Mouse (Mus musculus) liver, adult 2 months (tissue): Measurements from ENCODE around the gene Pde2a.

Experiments
- CTCF ChIP-seq: fragments of 200-500 bp; IDR thresholded peaks from 2 replicates; pipeline ENCODE4 v1.5.1; 2011; ENCODE audit warnings: low read depth, low read length, control low read depth
- POLR2A ChIP-seq: fragments of 200-500 bp; IDR thresholded peaks from 2 replicates; pipeline ENCODE4 v1.6.1; 2011; ENCODE audit warnings: low read length, control low read depth; ENCODE audit not compliant: insufficient read depth; ENCODE audit errors: extremely low read depth

DNA sequence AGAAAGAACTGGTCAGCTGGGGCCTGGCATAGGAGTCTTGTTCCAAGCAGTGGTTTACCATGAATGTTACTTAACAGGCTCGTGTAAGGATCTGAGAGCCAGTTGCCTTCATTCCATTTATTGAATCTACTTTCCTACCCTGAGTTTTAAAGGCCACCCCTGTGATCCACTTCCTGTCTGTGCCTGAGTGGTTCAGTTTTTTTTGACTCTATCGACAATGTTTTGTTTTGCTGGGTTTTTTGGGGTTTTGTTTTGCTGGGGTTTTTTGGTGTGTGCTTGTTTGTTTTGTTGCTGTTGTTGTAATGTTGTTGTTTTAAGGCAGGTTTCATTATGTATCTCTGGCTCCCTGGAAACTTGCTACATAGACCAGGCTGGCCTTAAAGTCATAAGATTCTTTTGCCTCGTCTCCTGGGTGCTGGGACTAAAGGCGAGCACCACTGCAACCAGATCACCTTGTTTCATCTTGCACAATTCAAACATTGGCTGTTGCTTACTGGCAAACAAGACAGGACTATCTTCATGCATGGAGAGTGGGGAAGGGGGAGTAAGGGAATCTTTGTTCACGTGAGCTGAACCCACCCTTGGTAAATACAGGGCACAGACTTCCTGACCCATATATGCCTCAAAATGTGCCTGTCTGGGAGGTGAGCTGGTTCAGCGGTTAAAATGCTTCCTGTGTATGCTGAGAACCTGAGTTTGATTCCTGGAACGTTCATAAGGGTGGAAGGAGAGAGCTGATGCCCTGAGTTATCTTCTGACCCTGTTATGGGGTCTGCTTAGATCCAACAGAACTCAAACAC, 129.4 kb downstream of the Pde2a start:
- no peak for TF ChIP-seq CTCF
- TF ChIP-seq POLR2A: no peak
